Mouse (Mus musculus) hindbrain, embryonic 14.5 days (tissue): ENCODE data around the gene Filip1. TPM values are rescaled to one million over a fixed set of nuclear protein-coding genes. Genes with fewer than 3 reads are reported as not detected.

ENCODE experiments used
- ATAC-seq: fragments of 200-750 bp; cut with Nextera tagmentation; 2 replicates; pipeline ENCODE4 v1.8.0; 2017; ENCODE audit warnings: moderate number of reproducible peaks, mild to moderate bottlenecking, moderate TSS enrichment, moderate library complexity; ENCODE audit not compliant: low FRiP score
- DNase-seq: peaks from one replicate; pipeline ENCODE4 v3.0.0-alpha.2; 2015; ENCODE audit warnings: low spot score
- H3K27ac ChIP-seq: fragments of 300-500 bp; sonication (generic); 2 replicates; pipeline ENCODE4 v1.5.1; 2014; ENCODE audit warnings: mild to moderate bottlenecking, moderate library complexity
- H3K27me3 ChIP-seq: fragments of 300-500 bp; sonication (generic); 2 replicates; pipeline ENCODE4 v1.6.1; 2014; ENCODE audit warnings: mild to moderate bottlenecking, low read length, mixed read lengths; ENCODE audit not compliant: control insufficient read depth, insufficient read depth
- H3K36me3 ChIP-seq: fragments of 300-500 bp; sonication (generic); replicated peaks from 2 replicates; pipeline ENCODE4 v1.6.1; 2014; ENCODE audit not compliant: control insufficient read depth, insufficient read depth
- H3K4me1 ChIP-seq: fragments of 300-500 bp; sonication (generic); replicated peaks from 2 replicates; pipeline ENCODE4 v1.6.1; 2014; ENCODE audit warnings: antibody characterized with exemption, low read length, mixed read lengths; ENCODE audit not compliant: control insufficient read depth, insufficient read depth
- H3K4me2 ChIP-seq: fragments of 300-500 bp; sonication (generic); replicated peaks from 2 replicates; pipeline ENCODE4 v1.6.1; 2014; ENCODE audit warnings: mild to moderate bottlenecking, moderate library complexity
- H3K4me3 ChIP-seq: fragments of 300-500 bp; sonication (generic); replicated peaks from 2 replicates; pipeline ENCODE4 v1.5.1; 2014; ENCODE audit warnings: mild to moderate bottlenecking, low read length
- H3K9ac ChIP-seq: fragments of 300-500 bp; sonication (generic); 2 replicates; pipeline ENCODE4 v1.6.1; 2014
- H3K9me3 ChIP-seq: fragments of 300-500 bp; sonication (generic); 2 replicates; pipeline ENCODE4 v1.6.1; 2016; ENCODE audit warnings: low read length; ENCODE audit not compliant: control insufficient read depth
- whole genome bisulfite sequencing: fragments of 180-500 bp; shearing (Covaris S2); extraction: QIAGEN DNeasy Blood & Tissue Kit; methylation state at CpG from one replicate; pipeline ENCODE4 v1.1.7; 2014; 5-methylcytosine and 5-hydroxymethylcytosine counted together
- polyA plus RNA-seq: library from polyadenylated mRNA; unstranded; fragments of >200 nt; fragmentation: Nextera tagmentation; extraction: Ambion mirVana; gene quantifications from 2 replicates; pipeline ENCODE4 v1.2.1, GENCODE M21; 2014

Filip1 gene
- polyA plus RNA-seq, 1 experiment from 2014 or later, result 2.2 TPM

DNA sequence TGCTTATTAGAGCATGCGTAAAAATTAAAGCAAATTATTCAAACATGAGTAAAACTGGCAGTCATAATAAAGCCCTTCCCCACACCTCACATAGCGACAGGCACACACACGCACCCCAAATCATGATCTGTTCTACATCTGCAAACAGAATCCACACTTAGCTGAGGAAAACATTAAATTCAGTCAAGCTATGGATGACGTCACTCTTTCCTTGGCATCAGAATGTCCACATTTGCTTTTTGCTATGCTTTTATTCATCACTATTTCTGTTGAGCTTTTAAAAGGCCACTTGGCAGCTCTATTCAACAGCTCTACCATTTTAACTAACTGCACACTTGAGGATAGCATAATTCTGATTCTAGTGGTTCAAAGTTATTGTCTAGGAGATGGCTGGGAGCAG lies 198.1 kb downstream of the Filip1 start:
- Histone ChIP-seq H3K4me3 (no peak overlapping the region), H3K36me3 (no peaks in the 10 kb centered on the region), H3K27ac (no peak overlapping the region), H3K4me2 (no peak overlapping the region), H3K9ac (no peak overlapping the region), H3K4me1 (no peaks in the 10 kb centered on the region), H3K27me3 (no peaks in the 10 kb centered on the region), H3K9me3 (0 out of 2 replicates have a peak, but pooled peaks cover 7% of the 10 kb centered on the region)
- DNase-seq (no peak), ATAC-seq (no peak)
- 90% methylated on average over 4 of the region's 4 CpGs for WGBS

DNA sequence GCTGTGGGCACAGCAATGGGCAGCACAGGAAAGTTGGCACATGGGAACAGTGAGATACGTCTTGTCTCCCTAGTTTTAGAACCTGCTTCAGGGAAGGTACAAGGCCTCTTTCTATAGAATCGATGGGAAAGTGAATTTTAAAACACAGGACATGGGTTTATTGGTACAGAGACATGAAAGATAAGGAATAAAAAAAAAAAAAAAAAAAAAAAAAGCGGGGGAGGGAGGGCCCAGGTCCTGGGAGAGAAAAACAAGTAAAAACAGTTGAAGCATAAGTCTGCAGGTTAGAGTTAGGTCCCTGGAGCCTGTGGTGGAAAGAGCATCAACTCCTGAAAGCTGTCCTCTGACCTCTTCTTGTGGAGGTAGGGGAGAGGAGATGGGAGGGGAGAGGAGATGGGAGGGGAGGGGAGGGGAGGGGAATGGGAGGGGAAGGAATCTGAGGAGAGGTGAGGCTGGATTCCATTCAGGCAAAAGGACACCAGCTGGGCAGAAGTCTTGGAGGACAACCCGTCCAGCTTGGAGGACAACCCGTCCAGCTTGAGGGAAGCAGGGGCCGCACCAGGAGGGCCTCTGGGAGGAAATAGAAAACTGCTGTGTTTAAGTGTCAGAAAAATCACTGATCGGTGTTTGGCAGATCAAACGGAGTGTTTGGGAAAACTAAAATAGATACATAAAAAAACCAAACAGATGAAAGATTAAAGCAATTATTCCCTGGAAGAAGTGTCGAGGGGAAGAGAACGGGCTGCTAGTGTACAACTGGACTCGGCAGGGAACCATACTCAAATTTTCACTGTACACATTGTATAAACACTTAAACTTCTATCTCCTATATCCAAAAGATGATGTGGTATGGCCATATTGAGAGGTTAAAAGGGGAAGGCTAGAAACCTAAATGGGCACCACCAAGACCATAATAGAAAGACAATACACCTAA lies 201.4 kb downstream of the Filip1 start:
- Histone ChIP-seq H3K4me2 (no peak overlapping the region), H3K36me3 (no peaks in the 10 kb centered on the region), H3K4me3 (no peak overlapping the region), H3K9me3 (no peaks in the 10 kb centered on the region), H3K4me1 (no peaks in the 10 kb centered on the region), H3K9ac (no peak overlapping the region), H3K27me3 (no peaks in the 10 kb centered on the region), H3K27ac (no peak overlapping the region)
- 78% methylated on average over 10 of the region's 11 CpGs for WGBS
- no peak for ATAC-seq
- no peak for DNase-seq

DNA sequence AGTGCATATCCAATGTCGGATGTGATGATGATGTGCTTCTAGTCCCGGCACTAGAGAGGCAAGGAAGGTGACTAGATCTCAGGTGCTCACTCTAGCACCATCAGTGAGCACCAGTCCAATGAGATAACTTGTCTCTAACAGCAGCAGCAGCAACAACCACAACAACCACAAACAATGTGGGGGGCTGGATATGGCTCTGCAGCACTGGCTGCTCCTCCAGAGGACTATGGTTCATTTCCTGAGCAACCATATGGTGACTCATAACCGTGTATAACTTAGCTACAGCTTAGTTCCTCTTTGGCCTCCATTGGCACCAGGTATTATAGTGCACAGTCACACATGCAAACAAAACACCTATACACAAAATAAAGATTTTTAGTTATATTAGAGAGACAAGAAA lies 202.1 kb downstream of the Filip1 start:
- no peak overlapping the region for H3K4me3 ChIP-seq
- no peaks in the 10 kb centered on the region for H3K27me3 ChIP-seq
- H3K9ac ChIP-seq, result no peak overlapping the region
- no peaks in the 10 kb centered on the region for H3K4me1 ChIP-seq
- H3K27ac ChIP-seq, result no peak overlapping the region
- WGBS, result 82% methylated on average over 3 of the region's 3 CpGs
- ATAC-seq (no peak), DNase-seq (no peak)
- H3K4me2 ChIP-seq, result no peak overlapping the region
- H3K36me3 ChIP-seq, result no peaks in the 10 kb centered on the region
- no peaks in the 10 kb centered on the region for H3K9me3 ChIP-seq

DNA sequence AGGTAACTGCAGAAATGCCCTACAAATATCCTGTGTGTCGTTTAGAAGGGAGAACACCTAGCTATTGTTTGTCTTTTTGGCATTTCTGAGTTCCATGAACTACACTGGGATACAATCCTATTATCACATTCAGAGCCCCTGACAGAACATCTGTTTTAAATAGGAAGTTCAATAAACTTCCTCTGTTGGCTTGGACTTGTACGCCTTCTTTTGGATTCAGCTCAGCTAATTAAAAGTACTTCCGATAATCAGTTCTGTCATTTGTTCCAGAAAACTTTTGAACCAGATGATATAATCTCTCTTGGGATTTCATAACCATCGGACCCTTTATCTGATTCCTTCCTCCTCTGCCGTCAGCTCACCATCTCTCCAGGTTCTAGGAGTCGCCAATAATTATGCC lies 203.2 kb downstream of the Filip1 start:
- DNase-seq (no peak), ATAC-seq (no peak)
- H3K36me3 ChIP-seq, result no peaks in the 10 kb centered on the region
- no peak overlapping the region for H3K4me3 ChIP-seq
- H3K9me3 ChIP-seq, result no peaks in the 10 kb centered on the region
- no peaks in the 10 kb centered on the region for H3K4me1 ChIP-seq
- no peaks in the 10 kb centered on the region for H3K27me3 ChIP-seq
- H3K4me2 ChIP-seq, result no peak overlapping the region
- H3K9ac ChIP-seq, result no peak overlapping the region
- WGBS, result 82% methylated on average over 6 of the region's 6 CpGs
- H3K27ac ChIP-seq, result no peak overlapping the region

DNA sequence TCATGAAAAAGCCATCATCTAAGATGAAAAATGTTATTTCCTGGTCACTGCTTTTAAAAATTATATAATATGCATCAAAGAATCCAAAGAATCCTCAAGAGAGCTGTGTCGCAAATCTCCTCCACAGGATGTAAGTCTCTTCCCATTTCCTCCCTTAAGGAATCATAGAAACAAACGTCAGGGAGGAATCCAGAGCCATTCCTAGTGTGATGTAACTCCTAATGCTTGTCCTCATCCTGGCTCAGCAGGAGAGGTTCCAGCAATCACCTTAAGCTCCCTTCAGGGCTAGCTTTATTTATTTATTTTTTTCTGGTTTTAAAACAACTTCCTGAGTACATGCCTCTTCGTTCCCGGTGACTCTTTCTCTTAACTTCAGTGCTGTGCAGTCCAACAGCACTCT lies 205.5 kb downstream of the Filip1 start:
- Histone ChIP-seq H3K9me3 (no peaks in the 10 kb centered on the region), H3K4me1 (no peaks in the 10 kb centered on the region), H3K27me3 (no peaks in the 10 kb centered on the region), H3K36me3 (no peaks in the 10 kb centered on the region), H3K4me3 (no peak overlapping the region), H3K27ac (no peak overlapping the region), H3K9ac (no peak overlapping the region), H3K4me2 (no peak overlapping the region)
- DNase-seq, result no peak
- no peak for ATAC-seq
- 60% methylated on average over 4 of the region's 4 CpGs for WGBS

DNA sequence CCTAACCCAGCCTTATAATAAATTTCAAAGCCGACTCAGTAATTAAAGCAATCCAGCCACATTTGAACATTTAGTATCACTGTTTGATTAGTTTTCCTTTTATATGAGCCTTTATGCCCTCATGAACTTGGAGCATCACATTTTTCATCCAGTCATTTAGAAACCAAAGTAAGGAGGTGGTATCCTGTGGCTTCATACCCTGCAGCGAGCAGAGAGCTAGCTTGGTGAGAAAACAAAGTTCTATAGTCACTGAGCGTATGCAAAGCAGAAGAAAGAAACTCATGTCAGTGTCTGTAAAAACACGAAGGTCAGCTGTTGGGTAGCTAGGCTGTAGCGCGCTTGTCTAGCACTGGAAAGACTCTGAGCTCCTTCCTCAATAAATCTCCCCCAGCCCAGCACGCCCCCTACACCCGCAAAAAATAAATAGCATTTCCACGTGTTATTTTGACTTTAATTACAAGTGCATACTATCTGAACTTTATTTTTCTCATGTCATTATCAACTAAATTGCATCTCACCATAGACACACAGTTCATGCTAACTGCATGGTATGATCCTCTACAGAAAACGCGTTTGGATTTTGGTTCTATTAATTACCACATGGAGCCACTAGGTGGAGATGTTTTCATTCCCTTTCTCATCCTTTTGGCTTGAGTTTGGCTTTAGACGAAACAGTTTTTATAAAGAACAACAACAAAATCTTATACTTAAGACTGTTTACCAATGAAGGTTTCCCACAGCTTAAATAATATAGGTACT lies 206.2 kb downstream of the Filip1 start:
- Histone ChIP-seq H3K27ac (no peak overlapping the region), H3K27me3 (no peaks in the 10 kb centered on the region), H3K4me1 (no peaks in the 10 kb centered on the region), H3K9me3 (no peaks in the 10 kb centered on the region), H3K4me3 (no peak overlapping the region), H3K4me2 (no peak overlapping the region), H3K9ac (no peak overlapping the region), H3K36me3 (no peaks in the 10 kb centered on the region)
- no peak; the same call in 1 of the 2 replicates for ATAC-seq
- WGBS, result 50% methylated on average over 12 of the region's 12 CpGs
- DNase-seq, result peak; percentile 82

DNA sequence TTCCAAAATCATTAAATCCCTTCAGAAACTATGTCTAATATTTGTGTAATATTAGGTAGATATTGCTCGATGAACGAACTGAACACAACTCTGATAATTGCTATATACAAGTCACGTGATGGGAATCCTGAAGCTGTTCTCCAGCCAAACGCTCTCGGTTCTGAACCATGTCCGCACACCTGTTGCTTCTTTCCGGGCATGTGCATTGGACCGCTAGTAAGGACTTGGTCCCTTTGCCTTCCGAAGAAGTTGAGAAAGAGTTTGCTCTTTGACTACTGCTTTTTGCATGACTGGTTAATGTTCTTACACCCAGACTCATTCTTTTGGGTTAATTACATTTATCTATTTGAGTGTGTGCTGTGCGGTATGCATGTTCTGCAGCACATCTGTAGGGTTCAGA lies 207.2 kb downstream of the Filip1 start:
- no peaks in the 10 kb centered on the region for H3K4me1 ChIP-seq

DNA sequence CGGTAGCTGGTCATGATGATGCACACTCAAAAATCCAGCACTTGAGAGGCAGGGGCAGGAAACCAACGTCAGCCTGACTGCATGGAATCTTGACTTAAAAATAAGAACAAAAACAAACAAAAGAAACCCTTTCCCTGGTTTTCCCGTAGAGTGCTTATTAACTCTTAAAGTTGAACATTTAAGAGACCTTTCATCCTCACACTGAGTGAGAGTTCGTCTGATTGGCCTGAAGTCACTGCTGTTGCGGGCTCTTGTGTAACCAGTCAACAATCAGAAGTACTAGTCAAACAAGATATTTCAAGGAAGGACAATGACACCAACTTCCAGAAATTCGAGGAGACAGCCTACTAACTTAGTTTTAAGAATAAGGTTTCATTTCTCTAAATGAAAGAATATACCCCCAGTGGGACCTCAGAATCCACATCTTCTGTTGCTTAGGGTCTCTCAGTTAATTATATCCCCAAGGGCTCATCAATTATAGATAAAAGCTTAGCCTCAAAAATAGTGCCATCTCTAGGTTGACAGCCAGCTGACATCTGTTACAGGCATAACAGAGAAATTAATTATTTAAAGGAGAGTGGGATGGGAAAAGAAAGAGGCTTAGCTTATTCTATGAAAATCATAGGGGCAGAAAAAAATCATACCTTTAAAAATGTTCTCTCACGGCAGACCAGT lies 216.1 kb downstream of the Filip1 start:
- no peak overlapping the region for H3K27ac ChIP-seq
- no peak for DNase-seq
- H3K27me3 ChIP-seq, result no peaks in the 10 kb centered on the region
- no peaks in the 10 kb centered on the region for H3K36me3 ChIP-seq
- no peak overlapping the region for H3K9ac ChIP-seq
- no peaks in the 10 kb centered on the region for H3K9me3 ChIP-seq
- H3K4me1 ChIP-seq, result peaks cover 14% of the 10 kb centered on the region; the same call in 1 of the 2 replicates
- H3K4me2 ChIP-seq, result no peak overlapping the region
- no peak for ATAC-seq
- 73% methylated on average over 7 of the region's 7 CpGs for WGBS
- H3K4me3 ChIP-seq, result no peak overlapping the region

More for the DNA sequence above, 207.2 kb downstream of the Filip1 start:
- no peaks in the 10 kb centered on the region for H3K36me3 ChIP-seq
- no peak overlapping the region for H3K27ac ChIP-seq
- H3K27me3 ChIP-seq, result no peaks in the 10 kb centered on the region
- H3K9ac ChIP-seq, result no peak overlapping the region
- 91% methylated on average over 10 of the region's 10 CpGs for WGBS
- H3K4me2 ChIP-seq, result no peak overlapping the region
- no peak overlapping the region for H3K4me3 ChIP-seq
- no peaks in the 10 kb centered on the region for H3K9me3 ChIP-seq
- DNase-seq (no peak), ATAC-seq (no peak)

DNA sequence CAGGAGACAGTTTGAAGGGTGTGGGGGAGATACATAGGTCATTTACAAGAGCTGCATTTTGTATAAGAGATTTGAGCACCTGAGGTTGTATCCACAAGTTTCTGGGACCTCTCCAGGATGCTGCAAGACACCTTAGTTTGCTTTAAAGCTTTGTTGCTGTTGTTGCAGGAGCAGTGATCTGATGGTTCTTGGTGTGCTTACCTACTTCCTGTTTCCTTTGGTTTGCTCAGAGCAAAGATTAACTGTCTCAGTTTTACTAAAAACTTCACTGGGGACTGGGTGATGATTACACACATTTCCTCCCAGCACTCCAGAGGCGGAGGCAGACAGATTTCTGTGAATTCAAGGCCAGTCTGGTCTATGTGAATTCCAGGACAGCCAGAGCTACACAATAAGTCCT lies 217.6 kb downstream of the Filip1 start:
- Histone ChIP-seq H3K27me3 (no peaks in the 10 kb centered on the region), H3K4me2 (no peak overlapping the region), H3K9ac (no peak overlapping the region), H3K36me3 (no peaks in the 10 kb centered on the region), H3K4me1 (peaks cover 24% of the 10 kb centered on the region), H3K27ac (no peak overlapping the region), H3K4me3 (no peak overlapping the region), H3K9me3 (no peaks in the 10 kb centered on the region)
- ATAC-seq, result no peak
- 82% methylated on average over 1 of the region's 1 CpGs for WGBS
- DNase-seq, result no peak
